In the genomic region with DNA sequence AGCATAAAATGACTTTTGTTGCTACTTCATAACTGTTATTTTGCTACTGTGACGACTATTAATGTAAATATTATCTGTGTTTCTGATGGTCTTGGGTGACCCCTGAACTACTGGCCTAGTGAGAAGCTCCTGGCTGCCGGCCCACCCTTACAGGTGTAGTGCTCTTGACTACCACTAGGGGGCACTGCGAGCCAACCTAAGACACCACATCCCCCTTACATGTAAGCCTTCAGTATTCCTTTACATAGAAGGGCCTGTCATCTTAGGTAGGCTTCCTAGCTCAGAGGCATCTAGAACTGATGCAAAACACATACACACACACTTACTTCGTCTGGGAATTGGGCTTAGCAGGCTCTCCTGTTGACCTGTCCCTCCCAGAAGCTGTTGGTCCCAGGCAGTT, we compare ENCODE assay signal across 8 mouse cellular contexts. TPM values are rescaled to one million over a fixed set of nuclear protein-coding genes. Genes with fewer than 3 reads are reported as not detected.
A peak's percentile ranks its signal among the peaks of the same experiment; 100 is the strongest.
DNase-seq lines count a peak whose midpoint lies in the region; ATAC-seq and TF ChIP-seq lines count a peak whose summit lies in the region.

No protein-coding gene starts in this region.

- DNase-seq in kidney, adult 11 months: peak; percentile 75
- peak; percentile 66 for DNase-seq in c-Kit-positive CD71-positive TER-119-positive erythroid progenitor cells, embryonic 14.5 days (ENCODE audit: low spot score)
- peak; percentile 82 for DNase-seq in forebrain, embryonic 14.5 days (ENCODE audit: low spot score)
- peak; percentile 82 for DNase-seq in heart, postnatal 4 days
- peak; percentile 66 to 70 for DNase-seq in left cerebral cortex, postnatal 14 days (ENCODE audit: low spot score in 2 of 2)
- DNase-seq in spleen, adult 2 months (ENCODE audit: low read depth in 1 of 2, low spot score in 2 of 2): peak in 1 of 2 experiments; percentile 63

- TF ChIP-seq CTCF in spleen, adult 2 months (IDR thresholded peaks at IDR 0.05; ENCODE audit: extremely low read depth, insufficient read depth, insufficient read length, insufficient replicate concordance): peak; percentile 86; the same call in 1 of the 2 replicates

- no peaks in the 10 kb centered on the region for H3K9me3 ChIP-seq in kidney, embryonic 15.5 days (replicated peaks)
- no peaks in the 10 kb centered on the region for H3K9me3 ChIP-seq in forebrain, embryonic 14.5 days (replicated peaks; ENCODE audit: control insufficient read depth, low read length)
- H3K9me3 ChIP-seq in midbrain, embryonic 13.5 days: no peaks in the 10 kb centered on the region

- ATAC-seq in kidney, embryonic 15.5 days (replicated peaks; ENCODE audit: low FRiP score): no peak
- peak; percentile 52 for ATAC-seq in forebrain, embryonic 14.5 days
- peak; percentile 74 for ATAC-seq in midbrain, embryonic 13.5 days

- no peak overlapping the region for H3K27ac ChIP-seq in kidney, embryonic 15.5 days
- H3K27ac ChIP-seq in forebrain, embryonic 14.5 days (ENCODE audit: low read depth, low read length): no peak overlapping the region
- H3K27ac ChIP-seq in midbrain, embryonic 13.5 days: no peak overlapping the region
- no peak overlapping the region for H3K27ac ChIP-seq in spleen, adult 2 months (ENCODE audit: insufficient read depth, low read length)

- peaks cover 40% of the 10 kb centered on the region for H3K4me1 ChIP-seq in kidney, embryonic 15.5 days
- peaks cover 8% of the 10 kb centered on the region for H3K4me1 ChIP-seq in forebrain, embryonic 14.5 days (ENCODE audit: control insufficient read depth, insufficient read depth, low read length)
- H3K4me1 ChIP-seq in midbrain, embryonic 13.5 days (replicated peaks): peaks cover 15% of the 10 kb centered on the region
- H3K4me1 ChIP-seq in spleen, adult 2 months (ENCODE audit: control insufficient read depth, insufficient read depth, insufficient read length): peaks cover 4% of the 10 kb centered on the region; the same call in 1 of the 2 replicates

- H3K9ac ChIP-seq in kidney, embryonic 15.5 days: no peak overlapping the region
- H3K9ac ChIP-seq in forebrain, embryonic 14.5 days (ENCODE audit: low read length): no peak overlapping the region
- H3K9ac ChIP-seq in midbrain, embryonic 13.5 days (replicated peaks): no peak overlapping the region

- no peak for TF ChIP-seq POLR2A in spleen, adult 2 months (IDR thresholded peaks at IDR 0.05; ENCODE audit: low read depth, low read length)

- H3K27me3 ChIP-seq in kidney, embryonic 15.5 days: peaks cover 3% of the 10 kb centered on the region; the same call in 1 of the 2 replicates
- no peaks in the 10 kb centered on the region for H3K27me3 ChIP-seq in forebrain, embryonic 14.5 days (replicated peaks; ENCODE audit: control insufficient read depth, insufficient read depth, low read length)
- no peaks in the 10 kb centered on the region for H3K27me3 ChIP-seq in midbrain, embryonic 13.5 days
- H3K27me3 ChIP-seq in spleen, adult 2 months (ENCODE audit: control insufficient read depth, insufficient read depth, low read length): no peaks in the 10 kb centered on the region

- intact Hi-C loops in left cerebral cortex, postnatal 14 days (cut with DNase I): loop anchor here (2.0 kb wide), 2 partner anchors 40 to 100 kb away; a partner anchor contains a TSS

- H3K36me3 ChIP-seq in kidney, embryonic 15.5 days: no peaks in the 10 kb centered on the region
- no peaks in the 10 kb centered on the region for H3K36me3 ChIP-seq in forebrain, embryonic 14.5 days (ENCODE audit: control insufficient read depth, insufficient read depth, low read length)
- H3K36me3 ChIP-seq in midbrain, embryonic 13.5 days: no peaks in the 10 kb centered on the region
- no peaks in the 10 kb centered on the region for H3K36me3 ChIP-seq in spleen, adult 2 months (ENCODE audit: control insufficient read depth, insufficient read depth, low read length)

- H3K4me2 ChIP-seq in kidney, embryonic 15.5 days: no peak overlapping the region
- H3K4me2 ChIP-seq in forebrain, embryonic 14.5 days (ENCODE audit: low read length): no peak overlapping the region
- no peak overlapping the region for H3K4me2 ChIP-seq in midbrain, embryonic 13.5 days (replicated peaks)

- WGBS in kidney, embryonic 15.5 days: 5% methylated on average over 4 of the region's 4 CpGs
- WGBS in forebrain, embryonic 14.5 days: 4% methylated on average over 4 of the region's 4 CpGs
- WGBS in midbrain, embryonic 13.5 days: 1% methylated on average over 4 of the region's 4 CpGs
- whole genome bisulfite sequencing in spleen, adult 2 months: 11% methylated on average over 4 of the region's 4 CpGs

- H3K4me3 ChIP-seq in kidney, embryonic 15.5 days (replicated peaks): no peak overlapping the region
- no peak overlapping the region for H3K4me3 ChIP-seq in forebrain, embryonic 14.5 days (ENCODE audit: low read depth, low read length)
- no peak overlapping the region for H3K4me3 ChIP-seq in midbrain, embryonic 13.5 days (replicated peaks)
- no peak overlapping the region for H3K4me3 ChIP-seq in spleen, adult 2 months (ENCODE audit: extremely low read depth, insufficient read depth, insufficient read length)

RNA-seq across cellular contexts. Expression of a gene that starts 41.3 kb away (rescaled TPM):
- 106 and 110 TPM in 2 replicates for polyA plus RNA-seq in kidney, embryonic 15.5 days (2015; fragmentation: Nextera tagmentation; extraction: Ambion mirVana)
- polyA plus RNA-seq in forebrain, embryonic 14.5 days (2014; fragmentation: Nextera tagmentation; extraction: Ambion mirVana): 44.9 and 54.2 TPM in 2 replicates
- 10 to 100 TPM; 37.4 to 40.4 TPM for total RNA-seq in heart, postnatal 4 days (2021)
- total RNA-seq in left cerebral cortex, postnatal 14 days (2021): 10 to 100 TPM; 48.0 to 53.4 TPM
- 62.4 and 66.2 TPM in 2 replicates for polyA plus RNA-seq in midbrain, embryonic 13.5 days (2015; fragmentation: Nextera tagmentation; extraction: Ambion mirVana)
- 36.1 and 43.6 TPM in 2 replicates for polyA plus RNA-seq in spleen, adult 2 months (2012; rRNA removed)
